Mouse (Mus musculus): ENCODE data around the gene Plcb2.

DNA sequence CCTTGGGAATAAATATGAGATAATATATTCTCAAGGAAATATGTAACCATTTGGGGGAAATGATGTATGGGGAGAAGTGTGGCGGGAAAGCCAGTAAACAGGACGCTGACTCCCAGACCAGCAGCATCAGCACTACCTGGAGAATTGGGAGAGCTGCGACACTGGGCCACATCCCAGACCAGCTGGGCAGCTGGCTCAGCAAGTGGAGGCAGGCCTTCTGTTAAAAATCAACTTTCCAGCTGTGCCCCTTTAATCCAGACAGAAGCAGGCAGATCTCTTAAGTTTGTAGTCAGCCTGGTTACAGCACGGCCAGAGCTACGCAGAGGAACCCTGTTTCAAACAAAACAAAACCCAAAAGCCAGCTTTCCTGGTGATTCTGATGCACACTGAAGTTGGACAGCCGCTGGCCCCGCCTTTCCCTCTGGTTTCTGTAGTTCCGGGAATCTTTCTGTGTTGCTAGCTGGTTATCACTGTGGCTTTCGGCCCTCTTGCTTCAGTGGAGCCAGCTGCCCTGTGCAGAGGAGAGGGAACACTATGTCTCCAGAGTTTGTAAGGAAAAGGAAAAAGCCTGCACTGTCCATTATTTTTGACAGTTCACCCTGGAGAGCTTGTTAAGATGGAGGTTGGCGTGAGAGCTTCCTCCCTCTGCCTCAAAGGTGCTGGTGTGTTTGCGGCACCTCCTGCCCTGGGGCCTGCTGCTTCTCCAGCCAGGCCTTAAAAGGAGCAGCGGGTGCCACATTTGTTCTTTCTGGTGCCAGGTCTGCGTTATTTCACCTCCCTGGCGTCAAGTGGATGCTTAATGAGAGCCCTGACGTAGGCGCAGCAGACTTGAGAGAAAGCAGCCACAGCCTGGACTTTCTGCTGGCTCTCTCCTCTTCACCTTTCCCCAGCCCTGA lies 23.9 kb upstream of the Plcb2 start:
- TF ChIP-seq CTCF (IDR thresholded peaks at IDR 0.05; ENCODE audit: low read depth, low read length): no peak
- TF ChIP-seq POLR2A (IDR thresholded peaks at IDR 0.05; ENCODE audit: insufficient read depth, low read length): no peak
- TF ChIP-seq EP300 (IDR thresholded peaks at IDR 0.05; ENCODE audit: insufficient read depth, low read depth, low read length): no peak

Measured in ES-Bruce4 (cell line).